In genomic region chr11:68787222-68787621, GRCm38 (mm10) we compare ENCODE assay signal across 21 mouse cellular contexts.
DNase-seq lines count a peak whose midpoint lies in the region; TF ChIP-seq lines count a peak whose summit lies in the region.
"Had no signal": no experiment of that assay in that cellular context is flagged by ENCODE, and none has a peak within 500 bp of the region (broad histone marks: within the 10 kb centered on the region; RNA-seq: fewer than 3 reads in every experiment).

No protein-coding gene starts in this region.

- peak; percentile 68 for DNase-seq in cerebellum, adult 9-10 months
- DNase-seq in cerebellum, adult 11-12 months, result no peak
- DNase-seq in MEL (ENCODE audit: low read depth, low spot score), result no peak
- peak; percentile 8 for DNase-seq in Muller cell, postnatal 12 days (ENCODE audit: inconsistent ontology term)
- DNase-seq in cerebellum, postnatal 14 days, result peak; percentile 60
- DNase-seq in yolk sac, embryonic 10.5 days (ENCODE audit: low spot score), result no peak
- no peak for DNase-seq in adrenal gland, postnatal 14 days
- DNase-seq in adrenal gland, postnatal 36 days, result no peak
- DNase-seq: adrenal gland, postnatal 10 days; embryo, embryonic 11 days; heart, adult 18-20 months; heart, postnatal 10 days; heart, postnatal 4 days; kidney, adult 18-20 months had no signal

- H3K4me3 ChIP-seq in MEL (ENCODE audit: control insufficient read depth in 1 of 2, insufficient read depth in 1 of 2, low read depth in 2 of 2, low read length in 2 of 2), result no peak overlapping the region
- H3K4me3 ChIP-seq: embryonic facial prominence, embryonic 15.5 days; erythroblast, embryonic 14.5 days; forebrain, embryonic 10.5 days; heart, embryonic 10.5 days; hindbrain, embryonic 12.5 days; intestine, embryonic 15.5 days had no signal

- no peak for TF ChIP-seq CTCF in MEL (IDR thresholded peaks at IDR 0.05 in 2 of 3, conservative IDR thresholded peaks at IDR 0.05 in 1 of 3; ENCODE audit: control insufficient read depth in 1 of 3, insufficient read depth in 1 of 3, low read depth in 2 of 3, low read length in 3 of 3, poor library complexity in 1 of 3, severe bottlenecking in 1 of 3)

- no peak overlapping the region for H3K9ac ChIP-seq in MEL (ENCODE audit: control insufficient read depth, low read depth, low read length, poor library complexity, severe bottlenecking)
- H3K9ac ChIP-seq: embryonic facial prominence, embryonic 15.5 days; hindbrain, embryonic 12.5 days; intestine, embryonic 15.5 days had no signal

- H3K79me2 ChIP-seq in MEL (ENCODE audit: control insufficient read depth, insufficient read depth, low read length, poor library complexity), result no peaks in the 10 kb centered on the region

- no peaks in the 10 kb centered on the region for H3K27me3 ChIP-seq in MEL (ENCODE audit: control insufficient read depth in 1 of 2, insufficient read depth in 2 of 2, low read length in 2 of 2)
- H3K27me3 ChIP-seq: embryonic facial prominence, embryonic 15.5 days; hindbrain, embryonic 12.5 days; intestine, embryonic 15.5 days had no signal

- TF ChIP-seq EP300 in MEL (IDR thresholded peaks at IDR 0.05; ENCODE audit: low read depth in 1 of 2, low read length in 2 of 2), result no peak

- no peaks in the 10 kb centered on the region for H3K9me3 ChIP-seq in MEL (replicated peaks; ENCODE audit: insufficient read depth, low read length)
- H3K9me3 ChIP-seq: embryonic facial prominence, embryonic 15.5 days; forebrain, embryonic 10.5 days; heart, embryonic 10.5 days; hindbrain, embryonic 12.5 days; intestine, embryonic 15.5 days had no signal

- H3K4me1 ChIP-seq in MEL (ENCODE audit: control insufficient read depth in 1 of 2, insufficient read depth in 2 of 2, low read length in 2 of 2), result no peaks in the 10 kb centered on the region
- H3K4me1 ChIP-seq: embryonic facial prominence, embryonic 15.5 days; forebrain, embryonic 10.5 days; heart, embryonic 10.5 days; hindbrain, embryonic 12.5 days; intestine, embryonic 15.5 days had no signal

- no peak for TF ChIP-seq POLR2A in MEL (IDR thresholded peaks at IDR 0.05; ENCODE audit: control insufficient read depth in 1 of 2, insufficient read depth in 1 of 2, low read depth in 1 of 2, low read length in 2 of 2, poor library complexity in 1 of 2)

- TF ChIP-seq RAD21 in MEL (IDR thresholded peaks at IDR 0.05; ENCODE audit: low read depth, low read length), result no peak

- H3K27ac ChIP-seq in MEL (ENCODE audit: control insufficient read depth, low read depth, low read length), result no peak overlapping the region
- H3K27ac ChIP-seq: embryonic facial prominence, embryonic 15.5 days; forebrain, embryonic 10.5 days; heart, embryonic 10.5 days; hindbrain, embryonic 12.5 days; hindbrain, postnatal 0 days; intestine, embryonic 15.5 days had no signal

- peaks cover 0 to 60% of the 10 kb centered on the region in 2 experiments; a peak in 2 of 4 replicates for H3K36me3 ChIP-seq in MEL (ENCODE audit: control insufficient read depth in 1 of 2, insufficient read depth in 2 of 2, low read length in 2 of 2)

TF ChIP-seq in MEL, 35 proteins besides CTCF, POLR2A, EP300 and RAD21:
- TF ChIP-seq POLR2AphosphoS5 (IDR thresholded peaks at IDR 0.05; ENCODE audit: borderline replicate concordance, low read depth, low read length) (peak; percentile 61; the same call in 1 of the 2 replicates), USF1 (IDR thresholded peaks at IDR 0.05; ENCODE audit: low read depth, low read length) (no peak)
TF ChIP-seq in MEL: peak in this region for 1.

Comparison
In these comparisons a context has a peak if more than half of its experiments do, and no peak if none do; other contexts are left out.
1. DNase-seq: peak in cerebellum, adult 9-10 months (single experiment), Muller cell, postnatal 12 days (single experiment) and cerebellum, postnatal 14 days (2 of 2); none in cerebellum, adult 11-12 months (single experiment), MEL (single experiment), yolk sac, embryonic 10.5 days (single experiment), adrenal gland, postnatal 14 days (single experiment) and adrenal gland, postnatal 36 days (0 of 2).